Mouse (Mus musculus) liver, postnatal 0 days (tissue): Measurements from ENCODE around the gene C1qtnf6.

Source experiments
- CTCF ChIP-seq: sonication (generic); IDR thresholded peaks from 2 replicates; pipeline ENCODE4 v1.5.1; 2016; ENCODE audit warnings: antibody characterized with exemption, low read depth
- EP300 ChIP-seq: IDR thresholded peaks from 2 replicates; pipeline ENCODE4 v1.6.1; 2016; ENCODE audit warnings: antibody characterized with exemption, low read depth, mild to moderate bottlenecking

GRCm38 (mm10) chr15:78510121-78510576, 21.1 kb downstream of the C1qtnf6 start:
- TF ChIP-seq EP300 (no peak), CTCF (no peak)
